Mouse (Mus musculus): ENCODE measurements around the gene Got1. TPM values are rescaled to one million over a fixed set of nuclear protein-coding genes. Genes with fewer than 3 reads are reported as not detected.

Gene Got1
- total RNA-seq, 2 experiments from 2014 or later, result 316 to 792 TPM

DNA sequence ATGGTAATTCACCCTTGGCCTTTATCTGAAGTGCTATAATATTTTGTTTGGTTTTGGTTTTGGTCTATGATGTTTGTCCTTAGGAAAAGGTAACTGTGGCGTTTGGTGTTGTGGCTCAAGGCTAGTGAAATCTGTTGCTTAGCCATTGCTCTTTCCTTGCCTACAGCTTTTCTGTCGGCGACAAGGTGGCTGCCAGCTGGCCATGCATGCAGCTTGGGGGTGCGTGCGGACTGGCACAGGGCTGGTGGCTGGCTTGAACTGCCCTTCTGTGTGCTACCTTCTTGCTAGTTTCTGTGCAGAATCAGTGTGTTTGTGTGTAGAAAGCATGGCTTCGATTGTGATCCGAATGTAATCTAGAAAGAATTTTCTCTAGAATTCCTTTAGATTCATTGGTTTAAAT, 51.6 kb downstream of the Got1 start:
- intact Hi-C loops (cut with DNase I), result no loop called here
- Histone ChIP-seq H3K27ac (no peak overlapping the region), H3K4me3 (no peak overlapping the region)
- no peak for TF ChIP-seq CTCF (IDR thresholded peaks at IDR 0.05)
- DNase-seq, result no peak

DNA sequence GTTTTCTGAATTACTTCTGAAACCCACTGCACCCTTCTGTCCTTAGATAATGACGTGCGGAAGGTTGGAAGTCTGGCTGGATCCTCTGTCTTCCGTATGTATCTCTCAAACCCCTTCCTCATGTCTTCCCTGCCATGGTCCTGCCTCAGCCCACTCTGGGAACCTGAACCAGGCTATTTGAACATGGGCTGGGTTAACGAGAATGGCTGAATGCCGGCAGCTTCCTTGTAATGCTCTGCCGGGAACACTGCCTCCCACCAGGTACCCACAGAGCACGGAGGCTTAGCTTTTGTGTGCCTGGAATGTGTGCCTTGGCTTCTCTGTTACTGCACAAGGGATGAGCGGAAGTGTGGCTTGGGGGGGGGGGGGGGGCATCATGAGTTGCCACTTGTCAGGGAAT, 52.1 kb downstream of the Got1 start:
- DNase-seq, result no peak
- TF ChIP-seq CTCF (IDR thresholded peaks at IDR 0.05), result no peak
- Histone ChIP-seq H3K27ac (no peak overlapping the region), H3K4me3 (no peak overlapping the region)
- intact Hi-C loops (cut with DNase I), result no loop called here

DNA sequence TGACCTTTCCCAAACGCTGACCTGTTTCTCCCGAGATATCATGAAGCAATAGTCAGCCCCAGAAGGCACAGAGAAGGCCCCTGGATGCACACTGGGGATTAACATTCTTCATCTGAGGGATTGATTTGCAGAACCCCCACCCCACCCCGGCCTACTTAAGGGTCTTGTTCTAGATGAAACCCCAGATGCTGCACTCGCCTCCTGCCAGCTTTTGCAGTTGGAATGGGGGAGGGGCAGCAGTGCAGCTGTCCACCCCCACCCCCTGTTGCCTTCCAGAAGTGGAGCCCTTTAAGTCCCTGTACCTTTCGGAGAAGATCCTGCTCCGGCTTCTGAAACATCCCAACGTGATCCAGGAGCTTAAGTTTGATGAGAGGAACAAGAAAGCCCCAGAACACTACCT, 55.1 kb downstream of the Got1 start:
- no peak overlapping the region for H3K4me3 ChIP-seq
- no peak for TF ChIP-seq CTCF (IDR thresholded peaks at IDR 0.05)
- DNase-seq, result no peak
- H3K27ac ChIP-seq, result no peak overlapping the region
- intact Hi-C loops (cut with DNase I), result no loop called here

DNA sequence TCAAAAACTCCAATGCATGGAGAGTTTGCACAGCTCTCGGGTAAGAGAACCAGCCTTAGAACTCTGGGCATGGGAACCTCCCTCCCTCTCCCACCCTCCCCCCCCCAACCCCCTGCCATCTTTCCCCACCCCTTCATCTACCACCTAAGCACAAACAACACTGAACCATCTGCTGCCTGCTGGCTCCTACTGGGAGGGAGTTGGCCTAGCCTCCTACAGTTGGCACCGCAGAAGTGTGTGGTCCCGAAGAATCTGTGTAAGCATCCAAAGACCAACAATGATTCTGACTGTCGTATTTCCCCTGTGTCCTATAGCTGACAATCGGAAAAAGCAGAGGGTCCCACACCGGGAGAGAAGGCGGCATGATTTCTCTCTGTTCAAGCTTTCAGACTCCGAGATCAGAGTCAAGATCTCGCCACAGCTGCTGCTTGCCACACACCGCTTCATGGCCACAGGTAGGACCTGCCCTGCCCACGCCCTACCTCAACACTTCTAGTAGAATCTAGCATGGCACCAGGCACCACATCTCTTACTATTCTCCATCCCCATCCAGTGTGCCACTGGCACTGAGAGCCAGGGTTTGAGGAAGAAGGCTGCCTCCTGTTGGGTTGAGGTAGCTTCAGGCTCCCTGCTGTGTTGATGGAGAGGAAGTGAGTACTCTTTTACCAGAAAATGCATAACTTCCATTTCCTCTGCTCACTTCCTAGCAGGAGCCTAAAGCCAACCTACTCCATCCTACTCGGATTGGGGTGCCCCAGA, 56.3 kb downstream of the Got1 start:
- H3K4me3 ChIP-seq, result no peak overlapping the region
- no peak for DNase-seq
- intact Hi-C loops (cut with DNase I), result no loop called here
- no peak overlapping the region for H3K27ac ChIP-seq
- TF ChIP-seq CTCF (IDR thresholded peaks at IDR 0.05), result no peak

DNA sequence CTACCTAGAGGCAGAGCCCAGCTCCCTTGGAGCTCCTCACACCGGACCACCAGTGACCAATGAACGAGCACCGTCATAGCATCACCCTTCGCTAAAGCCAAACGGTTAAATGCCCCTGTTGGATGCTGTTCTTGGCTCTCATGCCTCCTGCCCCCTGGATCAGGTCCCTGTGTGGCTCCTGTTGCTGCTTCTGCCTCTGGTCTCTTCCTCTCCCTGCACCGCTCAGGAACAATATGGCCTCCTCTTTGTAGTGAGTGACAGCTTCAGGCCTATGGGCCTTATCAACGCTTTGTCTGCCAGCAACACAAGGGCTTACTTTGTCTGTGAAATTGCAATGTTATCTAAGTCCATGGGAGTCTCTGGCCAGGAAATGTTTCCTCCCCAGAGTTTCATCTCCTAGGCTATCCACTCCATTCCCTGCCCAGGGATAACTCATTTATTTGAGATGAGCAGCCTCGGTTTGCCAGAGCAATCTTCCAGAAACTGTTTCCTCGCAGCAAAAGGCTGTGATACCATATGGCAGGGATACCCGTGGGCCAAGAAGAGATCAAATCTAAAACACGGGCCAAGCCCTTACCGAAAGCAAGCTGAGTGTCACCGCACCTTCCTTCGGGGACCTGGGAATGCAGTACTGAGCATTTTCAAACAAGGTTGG, 58.7 kb downstream of the Got1 start:
- intact Hi-C loops (cut with DNase I), result no loop called here
- H3K4me3 ChIP-seq, result no peak overlapping the region
- TF ChIP-seq CTCF (IDR thresholded peaks at IDR 0.05), result no peak
- no peak for DNase-seq
- no peak overlapping the region for H3K27ac ChIP-seq

DNA sequence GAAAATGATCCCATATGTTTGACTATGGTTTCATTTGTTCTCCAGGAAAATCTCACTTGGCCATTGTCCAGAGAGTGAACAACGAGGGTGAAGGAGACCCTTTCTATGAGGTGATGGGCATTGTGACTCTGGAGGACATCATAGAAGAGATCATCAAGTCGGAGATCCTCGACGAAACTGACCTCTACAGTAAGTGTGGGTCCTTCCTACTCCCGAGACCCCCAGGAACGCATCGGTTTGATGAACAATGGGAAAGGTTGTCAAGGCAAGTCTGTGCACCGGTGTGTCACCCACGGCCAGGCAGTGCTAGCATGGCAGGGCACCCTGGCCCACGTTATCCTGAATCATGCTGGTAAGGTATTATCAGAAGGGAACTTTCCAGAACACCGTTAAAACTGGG, 59.3 kb downstream of the Got1 start:
- H3K27ac ChIP-seq, result no peak overlapping the region
- intact Hi-C loops (cut with DNase I), result no loop called here
- no peak overlapping the region for H3K4me3 ChIP-seq
- DNase-seq, result no peak
- TF ChIP-seq CTCF (IDR thresholded peaks at IDR 0.05), result no peak

DNA sequence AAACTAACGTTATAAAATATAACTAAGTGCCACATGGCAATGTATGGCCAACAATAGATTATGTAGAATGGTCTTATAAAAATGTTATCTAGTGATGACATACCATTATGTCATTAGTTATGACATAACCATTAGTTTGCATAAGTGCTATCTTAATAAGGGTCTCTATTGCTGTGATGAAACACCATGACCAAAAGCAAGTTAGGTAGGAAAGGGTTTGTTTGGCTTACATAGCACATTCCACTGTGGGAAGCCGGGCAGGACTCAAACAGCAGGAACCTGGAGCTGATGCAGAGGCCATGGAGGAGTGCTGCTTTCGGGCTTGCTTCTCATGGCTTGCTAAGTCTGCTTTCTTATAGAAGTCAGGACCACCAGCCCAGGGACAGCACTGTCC, 60.1 kb downstream of the Got1 start:
- TF ChIP-seq CTCF (IDR thresholded peaks at IDR 0.05), result no peak
- DNase-seq, result no peak
- Histone ChIP-seq H3K4me3 (no peak overlapping the region), H3K27ac (no peak overlapping the region)
- intact Hi-C loops (cut with DNase I), result no loop called here

DNA sequence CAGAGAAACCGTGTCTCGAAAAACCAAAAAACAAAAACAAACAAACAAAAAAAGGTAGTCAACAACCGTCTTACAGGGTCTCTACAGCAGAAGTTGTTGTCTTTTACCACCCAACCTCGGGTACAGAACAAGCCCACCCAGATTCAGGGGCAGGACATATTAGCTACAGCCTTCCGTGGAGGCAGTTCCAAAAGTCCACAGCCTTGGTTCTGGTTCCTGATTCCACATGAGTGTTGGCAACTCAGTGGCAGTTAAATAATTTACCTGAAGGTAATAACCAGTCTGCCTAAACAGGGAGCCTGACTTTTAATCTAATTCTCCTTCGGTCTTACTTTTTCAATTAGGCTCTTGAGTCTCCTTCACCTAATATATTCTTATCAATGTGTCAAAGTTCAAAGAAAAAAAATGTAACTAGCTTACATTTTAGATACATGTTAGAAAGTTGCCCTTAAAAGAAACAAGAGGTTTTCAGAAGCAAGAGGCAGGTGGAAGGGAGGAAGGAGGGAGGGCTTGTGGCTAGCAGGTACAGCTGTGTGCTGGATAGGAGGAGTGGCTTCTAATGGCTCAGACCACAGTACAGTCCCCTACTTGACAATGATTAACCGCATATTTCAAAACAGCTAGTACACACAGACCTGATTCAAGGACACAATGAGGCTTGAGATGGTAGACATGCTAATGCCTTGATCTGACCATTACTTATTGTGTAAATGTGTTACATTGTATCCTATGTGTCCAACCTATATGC, 60.7 kb downstream of the Got1 start:
- H3K4me3 ChIP-seq, result no peak overlapping the region
- intact Hi-C loops (cut with DNase I), result no loop called here
- no peak for DNase-seq
- H3K27ac ChIP-seq, result no peak overlapping the region
- no peak for TF ChIP-seq CTCF (IDR thresholded peaks at IDR 0.05)

DNA sequence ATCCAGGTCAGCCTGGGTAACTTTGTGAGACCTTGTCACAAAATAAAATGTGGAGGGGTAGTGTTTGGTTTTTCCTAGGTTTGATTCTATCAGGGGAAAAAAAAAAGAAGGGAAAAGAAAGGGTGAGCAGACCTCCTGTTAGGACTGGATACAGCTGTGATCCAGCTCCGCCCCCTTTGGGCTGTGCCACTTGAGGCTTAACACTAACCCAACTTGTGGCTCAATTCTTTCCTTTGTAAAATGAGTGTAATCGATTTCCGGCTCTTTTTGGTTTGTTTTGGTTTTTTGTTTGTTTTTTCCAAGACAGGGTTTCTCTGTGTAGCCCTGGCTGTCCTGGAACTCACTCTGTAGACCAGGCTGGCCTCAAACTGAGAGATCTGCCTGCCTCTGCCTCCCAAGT, 62.3 kb downstream of the Got1 start:
- intact Hi-C loops (cut with DNase I), result no loop called here
- TF ChIP-seq CTCF (IDR thresholded peaks at IDR 0.05), result no peak
- H3K27ac ChIP-seq, result no peak overlapping the region
- no peak for DNase-seq
- H3K4me3 ChIP-seq, result no peak overlapping the region

DNA sequence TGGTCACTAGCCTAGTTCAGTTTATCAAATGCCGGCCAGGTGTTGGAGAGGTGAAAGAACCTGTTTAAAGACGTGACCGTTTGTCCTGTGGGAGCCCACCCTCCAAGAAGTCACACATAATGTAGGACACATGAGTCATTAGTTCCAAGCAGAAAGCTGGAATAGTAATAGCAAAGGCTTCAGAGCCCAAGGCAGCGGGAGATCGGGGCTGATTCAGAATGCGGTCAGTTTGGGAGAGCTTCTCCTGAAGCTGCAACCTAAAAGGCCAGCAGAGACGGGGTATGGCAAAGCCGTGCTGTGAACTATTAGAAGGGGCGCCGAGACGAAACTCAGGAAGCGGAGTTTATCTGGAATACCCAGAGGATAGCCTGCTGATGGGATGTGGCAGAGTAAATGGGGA, 63.9 kb downstream of the Got1 start:
- no peak for TF ChIP-seq CTCF (IDR thresholded peaks at IDR 0.05)
- DNase-seq, result no peak
- H3K27ac ChIP-seq, result no peak overlapping the region
- intact Hi-C loops (cut with DNase I), result no loop called here
- no peak overlapping the region for H3K4me3 ChIP-seq

DNA sequence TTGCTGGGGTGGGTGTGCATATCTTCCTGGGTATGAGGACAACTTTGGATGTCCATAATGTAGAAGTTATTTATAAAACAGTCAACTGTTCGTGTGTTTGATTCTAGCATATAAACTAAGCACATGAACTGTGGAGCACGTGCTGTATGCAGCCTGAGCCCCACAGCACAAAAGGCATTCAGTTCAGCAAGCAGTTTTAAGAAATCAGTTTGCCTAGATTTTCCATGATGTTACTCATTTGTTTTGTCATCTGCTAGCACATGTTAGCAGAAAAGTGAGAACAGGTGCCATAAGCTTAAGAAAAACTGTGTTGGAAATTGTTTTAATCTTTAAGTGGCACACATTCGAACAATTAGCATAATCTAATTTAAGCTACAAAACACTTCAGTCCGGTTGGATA, 64.5 kb downstream of the Got1 start:
- no peak for DNase-seq
- H3K4me3 ChIP-seq, result no peak overlapping the region
- no peak for TF ChIP-seq CTCF (IDR thresholded peaks at IDR 0.05)
- intact Hi-C loops (cut with DNase I), result no loop called here
- no peak overlapping the region for H3K27ac ChIP-seq

DNA sequence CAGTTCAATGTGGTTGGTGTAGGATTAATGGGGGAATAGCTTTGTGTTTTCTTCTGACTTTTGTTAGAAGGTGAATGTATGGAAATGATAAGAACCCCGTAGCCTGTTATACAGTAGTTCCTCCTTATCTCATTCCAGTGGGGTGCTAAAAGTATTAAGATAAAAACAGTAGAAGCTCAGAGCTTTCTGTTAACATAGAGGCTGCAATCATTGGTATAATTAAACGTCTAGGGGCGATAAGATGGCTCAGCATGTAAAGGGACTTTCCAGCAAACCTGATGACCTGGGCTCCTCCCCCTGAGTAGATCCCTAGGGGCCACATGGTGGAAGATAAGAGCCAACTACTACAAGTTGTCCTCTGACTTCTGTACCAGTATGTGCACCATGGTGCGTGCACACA, 71.4 kb downstream of the Got1 start:
- H3K27ac ChIP-seq, result no peak overlapping the region
- intact Hi-C loops (cut with DNase I), result no loop called here
- no peak for TF ChIP-seq CTCF (IDR thresholded peaks at IDR 0.05)
- DNase-seq, result no peak
- H3K4me3 ChIP-seq, result no peak overlapping the region

DNA sequence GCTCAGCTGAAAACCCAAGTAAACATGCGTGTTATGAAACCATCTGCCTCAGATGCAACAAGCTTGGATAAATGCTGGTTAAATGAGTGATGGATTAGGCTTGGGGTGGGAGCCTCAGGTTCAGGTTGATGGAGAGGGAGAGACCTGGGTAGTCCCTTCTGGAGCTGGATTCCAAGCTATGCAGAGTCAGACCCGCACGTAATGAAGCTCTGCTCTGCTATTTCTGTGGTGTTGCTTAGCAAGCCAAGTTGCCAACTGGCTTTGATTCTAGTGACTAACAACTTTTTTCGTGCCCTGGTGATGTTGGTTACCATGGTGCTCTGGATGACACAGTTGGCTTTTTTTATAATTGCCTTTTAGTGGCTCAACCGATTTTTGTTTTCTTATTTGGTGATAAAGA, 72.2 kb downstream of the Got1 start:
- no peak for TF ChIP-seq CTCF (IDR thresholded peaks at IDR 0.05)
- no peak for DNase-seq
- intact Hi-C loops (cut with DNase I), result no loop called here
- Histone ChIP-seq H3K27ac (no peak overlapping the region), H3K4me3 (no peak overlapping the region)

All from gastrocnemius, adult 2 months (tissue).